Mouse (Mus musculus) cerebellum, postnatal 14 days (tissue): ENCODE measurements around the gene S100a16.

Source experiments
- DNase-seq, 2 experiments: peaks; one replicate each; pipeline ENCODE4 v3.0.0; 2021; ENCODE audit warnings: mixed read lengths in 2 of 2

Gene S100a16

DNA sequence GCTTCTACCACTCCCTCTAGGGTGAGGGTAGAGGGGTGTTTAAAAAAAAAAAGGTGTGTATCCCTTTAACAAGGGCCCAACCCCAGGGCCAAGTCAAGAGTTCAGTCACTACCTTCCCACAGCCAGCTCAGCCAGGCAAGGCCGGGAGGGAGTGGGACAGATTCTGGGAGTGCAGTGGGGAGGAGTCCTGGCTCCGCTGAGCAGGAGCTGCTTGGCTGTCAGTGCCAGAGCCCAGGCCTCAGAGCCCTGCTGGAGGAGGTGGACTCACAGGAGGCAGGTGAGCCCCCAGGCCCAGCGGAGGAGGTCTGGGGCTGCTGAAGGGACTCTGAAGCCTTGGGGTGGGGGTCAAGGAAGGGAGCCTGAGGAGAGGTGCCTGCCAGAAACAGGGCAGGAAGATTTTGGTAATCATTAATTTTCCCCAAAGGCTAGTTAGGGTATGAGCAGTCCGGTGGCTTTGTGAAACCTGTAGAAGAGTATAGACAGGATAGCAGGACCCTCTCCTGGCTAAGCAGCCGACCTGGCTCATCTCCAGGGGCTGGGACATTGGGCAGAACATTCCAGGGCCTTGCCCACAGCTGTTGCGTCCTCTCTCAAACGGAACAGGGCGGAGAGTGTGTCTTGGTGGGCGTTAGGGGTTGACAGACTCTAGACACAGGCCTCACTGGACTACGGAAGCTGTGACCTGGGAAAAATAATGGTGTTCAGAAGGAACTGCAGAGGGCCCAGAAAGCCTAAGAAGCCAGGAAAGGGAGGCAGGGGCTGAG, at the start of gene S100a16:
Gene S100a16 (plus strand): TSS at position 114 of the 764 bp plus-strand sequence.
- DNase-seq: peak; percentile 55 to 59

DNA sequence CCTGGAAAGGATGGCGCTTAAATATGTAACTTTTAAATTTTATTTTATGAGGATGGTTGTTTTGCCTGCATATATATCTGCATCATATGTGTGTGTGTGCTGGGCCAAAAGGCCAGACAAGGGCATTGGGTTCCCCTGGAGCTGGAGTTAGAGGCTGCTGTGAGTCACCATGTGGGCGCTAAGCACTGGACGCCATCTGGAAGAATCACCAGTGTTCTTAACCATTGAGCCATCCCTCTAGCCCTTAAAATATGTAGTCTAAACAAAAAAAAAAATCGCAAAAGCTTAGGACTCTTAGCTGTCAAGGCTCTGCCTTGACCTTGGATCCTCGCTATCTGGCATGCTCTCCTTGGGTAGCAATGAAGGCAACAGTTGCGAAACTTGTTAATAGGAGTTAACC, 48.5 kb upstream of the S100a16 start:
- DNase-seq: no peak

DNA sequence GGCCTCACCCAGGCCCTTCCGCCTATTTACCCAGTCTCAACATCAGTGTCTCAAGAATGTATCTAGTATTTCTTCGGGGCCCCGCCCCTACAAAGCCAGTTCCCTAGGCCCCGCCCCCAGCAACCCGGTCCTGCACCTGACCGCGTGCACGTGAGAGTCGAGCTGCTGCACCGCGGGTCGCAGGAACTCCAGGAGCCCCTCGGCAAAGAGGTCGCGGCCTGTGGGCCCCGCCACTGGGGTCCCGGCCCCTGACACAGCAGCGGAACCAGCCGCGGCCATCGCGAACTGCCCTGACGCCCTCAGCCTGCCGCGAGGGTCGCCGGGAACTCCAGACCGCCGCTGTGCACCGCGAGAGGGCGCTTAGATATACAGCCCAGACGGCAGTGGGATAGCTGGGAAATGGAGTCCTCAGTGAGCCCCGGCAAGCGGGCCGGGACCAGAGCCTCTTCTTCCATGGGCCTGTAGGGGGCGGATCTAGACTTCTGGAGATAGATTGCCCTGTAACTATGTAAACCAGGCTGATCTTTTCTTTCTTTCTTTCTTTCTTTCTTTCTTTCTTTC, 46.3 kb upstream of the S100a16 start, which contains the start of gene Snapin:
Gene Snapin (minus strand): TSS at position 338 of the 561 bp plus-strand sequence.
- peak; percentile 96 for DNase-seq

DNA sequence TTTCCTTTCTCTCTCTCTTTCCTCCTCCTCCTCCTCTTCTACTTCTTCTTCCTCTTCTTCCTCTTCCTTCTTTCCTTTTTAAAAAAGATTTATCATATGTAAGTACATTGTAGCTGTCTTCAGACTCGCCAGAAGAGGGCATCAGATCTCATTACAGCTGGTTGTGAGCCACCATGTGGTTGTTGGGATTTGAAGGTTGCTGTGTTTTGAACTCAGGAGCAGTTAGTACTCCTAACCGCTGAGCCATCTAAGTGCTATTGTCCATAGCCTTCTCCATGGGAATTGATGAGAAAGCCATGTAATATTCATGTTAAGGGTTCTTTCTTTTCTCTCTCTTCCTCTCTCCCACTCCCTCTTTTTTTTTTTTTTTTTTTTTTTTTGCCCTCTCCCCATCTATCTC, 45.7 kb upstream of the S100a16 start:
- peak; percentile 46 to 55 for DNase-seq

DNA sequence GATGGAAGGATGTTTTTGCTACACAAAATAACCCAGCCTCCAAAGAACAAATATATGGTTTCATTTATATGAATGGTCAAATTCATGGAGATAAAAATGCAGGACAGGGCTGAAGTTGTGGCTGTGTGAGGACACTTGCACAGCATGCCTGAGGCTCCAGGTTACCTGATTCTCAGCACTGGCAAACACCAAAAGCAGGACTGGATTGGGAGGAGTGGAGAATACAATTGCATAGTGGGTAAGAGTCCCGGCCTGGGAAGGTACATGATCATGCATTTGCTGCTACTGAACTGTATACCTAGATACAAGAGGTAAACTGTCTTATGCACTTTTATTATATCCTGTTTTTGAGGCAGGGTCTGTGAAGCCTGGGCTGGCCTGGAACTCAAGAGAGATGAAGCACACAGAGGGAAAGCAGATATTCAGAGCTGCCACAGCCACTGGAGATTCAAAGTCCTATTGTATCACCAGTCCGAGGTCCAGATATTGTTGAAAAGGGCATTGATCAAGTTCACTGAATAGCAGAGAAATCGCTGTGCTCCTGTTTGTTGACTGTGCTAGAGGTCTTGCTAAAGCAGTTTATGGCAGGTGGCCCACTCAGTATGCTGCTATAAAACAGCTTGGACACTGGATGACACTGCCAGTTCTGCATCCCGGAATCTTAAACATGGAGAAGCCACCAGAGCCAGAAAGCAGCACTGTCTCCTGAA, 43.1 kb upstream of the S100a16 start:
- DNase-seq: peak; percentile 57 to 58

DNA sequence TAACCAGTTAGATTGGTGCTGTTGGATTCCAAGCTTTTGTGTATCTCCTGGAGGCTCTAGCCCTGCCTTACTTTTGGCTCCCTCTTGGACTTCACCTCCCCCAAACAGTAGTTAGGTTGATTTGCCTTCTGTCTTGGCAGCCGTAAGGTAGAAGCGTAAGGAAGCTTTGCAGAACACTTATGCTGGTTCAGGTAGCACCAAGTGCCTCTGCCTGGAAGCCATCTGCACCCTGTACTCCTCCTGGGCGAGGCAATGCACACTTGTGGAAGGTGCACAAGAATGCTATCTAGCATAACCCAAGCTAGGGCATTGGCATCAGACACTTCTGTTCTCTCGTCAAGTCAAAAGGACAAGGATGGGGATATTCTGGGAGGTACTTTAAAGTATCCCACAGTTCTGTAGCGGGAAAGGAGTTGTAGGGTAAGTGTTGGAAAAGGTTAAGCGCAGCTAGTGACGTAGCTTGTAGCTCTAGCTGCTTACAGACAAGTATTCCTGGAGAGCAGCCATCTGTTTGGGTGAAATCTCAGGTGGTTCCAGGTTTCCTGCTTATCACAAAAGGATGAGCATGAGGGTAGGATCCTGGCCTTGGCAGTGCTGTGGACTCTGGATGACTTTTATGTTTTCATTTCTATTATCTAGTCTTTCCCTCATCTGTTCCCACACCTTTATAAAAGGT, 41.1 kb upstream of the S100a16 start:
- DNase-seq: peak in 1 of 2 experiments; percentile 15

DNA sequence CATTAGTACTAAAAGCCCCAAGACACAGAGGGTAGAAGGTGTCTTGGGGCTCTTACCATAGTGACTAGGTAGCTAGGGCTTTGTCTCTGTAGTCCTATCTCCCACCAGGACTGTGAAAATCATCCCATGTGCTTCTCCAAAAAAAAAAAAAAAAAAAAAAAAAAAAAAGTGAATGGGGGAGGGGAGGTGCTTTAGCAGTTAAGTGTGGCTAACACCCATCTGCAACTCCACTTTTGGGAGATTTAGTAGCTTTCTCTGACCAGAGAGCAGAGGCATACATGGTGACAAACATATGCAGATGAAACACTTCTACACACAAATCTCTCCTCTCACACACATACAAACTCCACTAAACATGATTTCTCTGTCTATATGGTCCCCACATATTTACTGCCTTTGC, 39.5 kb upstream of the S100a16 start:
- no peak for DNase-seq

DNA sequence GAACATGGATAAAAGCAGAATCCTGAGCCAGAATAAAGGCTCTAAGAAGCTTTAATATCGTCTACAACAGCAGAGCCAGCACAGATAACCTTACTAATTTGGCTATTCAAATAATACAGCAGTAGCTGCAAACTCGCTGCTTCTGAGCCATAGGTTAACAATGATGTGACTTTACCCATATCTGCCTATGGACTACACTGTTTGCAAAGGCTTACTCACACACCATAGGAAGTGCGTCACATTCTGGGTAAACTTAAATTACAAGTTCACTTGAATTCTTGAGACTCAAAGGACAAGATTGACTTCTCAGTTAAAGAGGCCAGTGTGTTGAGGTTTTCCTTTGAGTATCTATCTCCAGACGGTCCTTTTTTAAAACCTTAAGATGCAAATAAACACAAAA, 33.6 kb upstream of the S100a16 start:
- no peak for DNase-seq

DNA sequence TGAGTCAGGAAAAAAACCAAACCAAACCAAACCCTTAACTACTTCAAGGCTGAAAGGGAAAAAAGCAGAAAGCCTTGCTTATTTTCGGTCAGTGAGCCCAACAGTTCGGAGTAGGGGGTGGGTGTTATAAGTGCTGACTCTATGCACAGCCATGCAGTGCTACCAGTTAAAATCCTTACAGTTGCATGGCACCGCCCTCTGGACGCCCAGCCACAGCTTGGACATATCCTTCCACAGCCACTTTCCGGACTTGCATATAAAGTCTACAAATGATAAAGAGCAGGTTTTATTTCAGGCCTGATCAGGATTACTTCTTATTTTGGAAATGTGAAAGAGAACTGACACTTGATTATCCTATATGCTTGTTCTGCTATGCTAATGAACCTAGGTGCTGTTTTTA, 31.8 kb upstream of the S100a16 start:
- no peak for DNase-seq

DNA sequence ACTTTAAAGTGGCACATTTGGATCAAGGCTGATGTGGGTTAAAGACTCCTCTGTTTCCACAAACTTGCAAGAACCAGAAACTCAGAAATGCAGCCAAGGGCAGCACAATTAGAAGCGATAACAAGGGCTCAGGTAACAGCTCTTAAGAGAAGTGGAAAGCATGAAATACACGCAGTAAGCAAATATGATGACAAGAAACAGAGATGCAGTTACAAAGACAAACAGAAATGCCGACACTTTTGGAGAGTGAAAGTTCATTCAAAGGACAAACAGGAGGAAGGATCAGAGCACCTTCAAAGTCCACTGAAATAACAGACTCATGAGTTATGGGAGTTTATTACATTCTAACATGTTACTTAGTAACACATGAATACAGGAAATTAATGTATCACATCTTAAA, 30.7 kb upstream of the S100a16 start:
- DNase-seq: no peak

DNA sequence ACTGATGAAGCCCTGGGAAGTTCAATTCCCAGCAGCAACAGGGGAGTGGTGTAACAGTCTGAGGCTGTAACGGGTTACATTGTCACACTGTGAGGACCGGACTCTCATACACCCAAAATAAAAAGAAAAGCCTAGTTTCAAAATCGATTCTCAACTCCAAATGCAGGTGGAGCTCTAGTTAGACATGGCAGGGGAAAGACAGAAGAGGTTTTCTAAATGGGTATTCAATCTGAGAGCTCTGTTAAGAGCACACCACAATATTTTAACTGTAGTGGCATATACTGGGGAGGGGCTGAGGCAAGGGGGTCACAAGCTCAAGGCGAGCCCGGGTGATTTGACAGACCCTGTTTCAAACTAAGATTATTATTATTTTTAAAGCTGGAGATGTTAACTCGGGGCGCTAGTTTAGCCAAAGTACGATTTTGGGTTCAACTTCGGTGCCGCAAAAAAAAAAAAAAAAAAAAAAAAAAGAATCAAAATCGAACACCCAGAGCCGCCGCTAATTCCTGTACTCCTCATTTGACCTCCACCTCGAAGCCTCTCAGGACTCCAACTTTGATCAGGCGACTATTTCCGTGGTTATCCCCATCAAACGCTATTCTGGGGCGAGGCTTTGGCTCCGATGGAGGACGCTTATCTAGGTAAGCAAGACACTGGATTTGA, 28.6 kb upstream of the S100a16 start:
- no peak for DNase-seq

DNA sequence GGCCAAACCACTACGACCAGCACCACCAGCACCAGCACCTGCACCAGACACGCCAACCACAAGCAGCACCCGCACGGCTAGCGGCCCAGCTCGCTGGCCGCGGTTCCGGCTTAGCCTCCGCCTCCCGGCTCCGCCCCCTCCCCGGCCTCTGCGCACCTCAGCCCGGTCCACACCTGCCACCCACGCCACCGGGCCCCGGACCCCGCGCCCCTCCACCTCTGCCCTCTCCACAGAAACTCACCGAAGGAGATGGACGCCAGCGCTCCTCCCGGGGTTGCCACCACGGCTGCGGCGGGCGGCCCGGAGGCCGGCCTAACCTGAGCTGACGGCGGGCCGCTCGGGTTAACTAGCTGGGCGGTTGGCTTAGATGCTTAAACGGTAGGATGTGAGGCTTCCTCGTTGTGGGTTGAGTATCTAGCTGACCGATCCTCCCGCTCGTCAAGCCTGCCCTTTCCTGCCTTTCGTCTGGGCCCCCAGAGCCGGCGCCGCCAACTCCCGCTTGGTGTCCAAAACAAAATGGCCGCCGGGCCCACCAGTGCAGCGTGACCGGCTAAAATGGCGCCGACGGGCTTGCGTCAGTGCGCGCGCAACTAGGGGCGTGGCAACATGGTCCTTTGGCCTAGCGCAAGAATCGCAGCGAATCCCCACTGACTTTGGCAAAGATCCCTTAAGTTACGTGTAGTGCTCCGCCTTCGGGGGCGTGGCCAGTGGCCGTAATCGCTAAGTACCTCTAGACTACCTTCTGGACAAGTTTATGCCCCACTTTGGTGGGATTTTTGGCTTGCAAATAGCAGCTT, 27.9 kb upstream of the S100a16 start, which contains the start of gene Chtop:
Gene Chtop (minus strand): TSS at position 549 of the 797 bp plus-strand sequence.
- DNase-seq: peak; percentile 100

DNA sequence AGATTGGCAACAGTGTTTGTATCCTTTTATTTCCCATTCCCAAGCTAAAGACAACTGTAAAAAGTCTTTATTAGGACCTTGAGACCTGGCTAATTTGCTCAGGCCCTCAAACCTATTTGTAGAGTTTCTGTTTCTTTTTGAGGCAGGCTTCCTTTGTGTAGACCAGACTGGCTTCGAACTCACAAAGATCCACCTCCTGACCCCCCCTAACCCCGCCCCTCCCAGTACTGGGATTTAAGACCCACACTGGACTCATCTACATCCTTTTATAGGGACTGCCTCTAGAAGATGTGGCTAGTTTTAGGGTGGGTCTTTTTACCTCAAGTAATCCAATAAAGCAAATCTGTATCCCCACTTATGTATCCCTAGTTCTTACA, 27.3 kb upstream of the S100a16 start:
- DNase-seq: no peak

DNA sequence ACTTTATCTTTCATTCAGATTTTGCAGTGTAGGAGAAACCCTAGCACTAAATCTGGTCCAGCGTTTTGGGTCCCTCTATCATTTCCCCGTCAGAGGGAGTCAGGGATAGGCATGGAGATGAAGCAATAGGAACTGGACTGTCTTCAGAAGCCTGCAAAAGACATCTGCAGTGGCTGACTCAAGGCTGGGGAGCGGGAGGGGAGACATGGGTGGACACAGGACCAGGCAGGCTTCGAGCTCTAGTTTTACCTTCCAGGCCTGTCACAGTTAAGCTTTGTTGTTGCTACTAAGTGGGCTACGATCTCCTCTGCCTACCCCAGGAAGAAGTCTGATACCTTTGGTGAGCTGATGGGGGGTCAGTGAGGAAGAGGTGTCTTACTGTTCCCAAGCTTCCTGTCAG, 24.8 kb upstream of the S100a16 start:
- no peak for DNase-seq

DNA sequence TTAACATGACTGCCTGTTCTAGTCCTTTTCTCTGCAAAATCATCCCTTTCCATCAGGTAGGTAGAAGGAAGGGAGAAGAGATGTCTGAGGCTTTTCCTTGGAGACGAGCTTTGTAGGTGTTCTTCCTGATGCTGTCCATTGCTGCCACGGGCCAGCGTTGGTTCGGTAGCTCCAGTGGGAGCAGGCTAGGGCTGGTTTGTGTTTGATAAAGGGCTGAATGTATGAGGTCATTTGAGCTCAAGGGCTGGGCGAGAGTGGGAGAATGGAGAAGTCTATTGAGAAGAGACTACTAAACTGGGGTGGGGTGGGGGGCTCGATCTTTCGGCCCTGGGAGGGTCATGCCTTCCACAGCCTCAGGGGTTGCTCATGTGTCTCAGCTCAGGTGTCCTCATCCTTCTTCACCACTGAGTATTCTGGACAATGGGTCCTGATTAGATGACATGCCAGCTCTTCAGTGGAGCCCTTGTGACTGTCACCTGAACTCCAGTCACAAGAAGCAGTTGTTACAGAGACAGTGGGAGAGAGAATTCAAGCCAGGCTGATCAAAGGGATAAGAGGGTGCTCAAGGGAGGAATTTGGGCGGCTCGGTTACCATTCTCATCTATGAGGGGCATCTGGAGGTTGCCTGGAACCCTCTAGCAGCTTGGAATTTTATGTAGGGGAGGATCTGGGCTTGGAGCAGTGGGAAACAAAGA, 24.0 kb upstream of the S100a16 start:
- no peak for DNase-seq

DNA sequence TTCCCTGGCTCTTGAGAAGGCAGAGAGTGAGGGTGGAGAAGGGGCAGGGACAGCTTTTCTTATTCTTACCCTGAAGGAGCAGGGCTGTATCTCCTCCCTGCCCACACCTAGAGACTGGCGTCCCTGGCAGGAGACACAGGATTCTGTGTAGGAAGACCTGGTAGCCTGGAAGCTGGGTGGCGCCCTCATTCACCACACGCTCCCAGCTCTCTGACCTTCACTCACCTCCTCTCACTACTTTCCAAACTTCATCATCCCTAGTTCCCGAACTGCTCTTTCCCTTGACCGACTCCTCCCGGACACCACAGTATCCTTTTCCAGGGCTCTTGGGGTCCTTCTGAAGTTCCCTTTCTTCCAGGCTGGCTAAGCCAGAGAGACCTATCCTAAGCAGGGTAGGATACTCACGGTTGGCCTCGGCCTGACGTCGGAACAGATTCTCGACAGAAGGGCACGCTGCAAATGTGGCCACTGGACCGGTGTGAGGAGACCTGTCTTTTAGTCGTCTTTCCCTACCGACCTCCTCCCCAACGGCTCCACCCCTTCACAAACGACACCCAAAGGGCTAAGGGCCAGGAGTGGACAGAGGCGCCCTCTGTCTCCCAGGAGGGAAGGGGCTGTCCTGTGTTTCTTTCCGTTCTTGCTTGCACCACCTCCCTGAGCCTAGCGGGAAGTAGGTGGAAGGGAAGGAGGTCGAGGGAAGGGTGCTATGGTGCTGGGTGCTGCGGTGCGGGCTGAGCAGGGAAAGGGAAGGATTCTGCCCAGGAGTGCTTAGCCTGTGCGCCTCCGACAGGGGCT, 23.1 kb upstream of the S100a16 start, which contains the start of the genes S100a1 and S100a13:
Gene S100a1 (minus strand): TSS at position 597 of the 795 bp plus-strand sequence.
Gene S100a13 (plus strand): TSS at position 640 of the 795 bp plus-strand sequence.
- DNase-seq: peak in 1 of 2 experiments; percentile 33

DNA sequence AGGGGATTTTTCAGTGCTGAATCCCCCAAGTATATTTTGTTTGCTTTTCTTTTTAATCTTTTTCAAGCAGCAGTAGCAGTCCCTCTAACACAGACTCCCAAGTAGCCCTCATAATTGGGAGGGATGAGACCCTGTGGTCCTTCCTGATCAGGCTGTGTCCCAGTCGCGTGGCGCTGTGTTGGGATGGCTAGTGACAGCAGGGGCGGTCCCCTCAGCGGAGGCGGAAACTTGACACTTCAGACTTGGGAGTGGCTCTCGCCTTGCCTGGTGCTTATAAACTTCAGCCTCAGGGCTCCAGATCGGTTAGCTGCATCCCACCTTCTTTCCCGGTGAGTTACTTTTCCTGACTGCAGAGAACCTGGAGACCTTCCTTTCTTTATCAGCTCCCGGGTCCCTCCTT, 22.4 kb upstream of the S100a16 start:
- DNase-seq: no peak

DNA sequence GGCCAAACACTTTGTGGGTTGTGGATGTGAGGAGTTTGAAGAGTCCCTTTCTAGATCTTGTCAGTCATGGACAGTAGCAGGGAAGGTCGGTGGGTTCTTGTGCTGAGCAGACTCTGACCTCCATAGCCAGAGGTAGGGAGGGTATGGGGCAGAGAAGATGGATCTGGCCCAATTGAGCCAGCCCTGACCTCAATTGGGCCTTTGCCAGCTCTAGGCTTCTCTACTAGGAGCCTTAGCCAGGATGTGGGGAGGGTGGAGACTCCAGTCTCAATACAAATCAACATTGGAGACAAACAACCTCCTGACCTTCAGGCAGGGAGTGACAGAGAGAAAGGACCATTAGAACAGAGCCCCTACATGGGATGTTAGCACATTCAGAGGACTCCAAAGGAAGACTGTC, 21.8 kb upstream of the S100a16 start:
- no peak for DNase-seq

DNA sequence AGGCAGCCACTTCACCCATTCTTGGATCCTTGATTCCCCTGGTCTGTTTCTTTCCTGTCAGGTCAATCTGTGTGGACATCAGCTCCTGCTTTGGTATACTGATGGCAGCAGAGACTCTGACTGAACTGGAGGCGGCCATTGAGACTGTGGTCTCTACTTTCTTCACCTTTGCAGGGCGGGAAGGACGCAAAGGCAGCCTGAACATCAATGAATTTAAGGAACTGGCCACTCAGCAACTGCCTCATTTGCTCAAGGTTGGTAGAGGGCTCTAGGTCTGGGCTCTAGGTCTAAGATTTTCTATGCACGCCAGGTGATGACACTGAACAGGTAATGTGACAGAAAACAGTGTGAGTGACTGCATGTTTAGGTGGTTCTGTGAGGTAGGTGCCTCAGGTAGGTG, 21.3 kb upstream of the S100a16 start:
- DNase-seq: no peak

DNA sequence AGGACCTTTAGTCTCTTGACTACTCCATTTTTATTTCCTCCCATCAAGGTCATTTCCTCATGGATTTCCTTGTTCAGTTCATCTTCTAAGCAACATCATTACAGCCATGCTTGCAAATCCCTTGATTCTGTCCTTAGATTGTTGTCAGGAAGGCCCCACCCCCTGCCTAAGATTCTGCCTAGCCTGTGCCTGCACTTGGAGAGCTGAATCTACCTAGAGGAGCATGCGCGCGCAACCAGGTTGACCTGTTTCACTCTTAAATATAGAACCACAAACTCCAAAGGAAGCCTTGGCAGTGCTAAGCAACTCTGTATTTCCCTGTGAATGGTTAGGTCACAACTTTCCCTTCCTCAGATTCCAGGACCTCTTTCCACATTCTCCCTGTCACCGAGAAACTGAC, 19.3 kb upstream of the S100a16 start:
- DNase-seq: no peak
